Mouse (Mus musculus) layer of hippocampus, postnatal 10 days (tissue): ENCODE measurements at regions not wholly inside any gene's neighbourhood (a gene's known extent, or its start where the extent isn't known, plus 50 kb on each side); places are given as distances from the start of the nearest gene placed in this dataset.

Source experiments
- DNase-seq, 2 experiments: peaks; one replicate each; pipeline ENCODE4 v3.0.0; 2021; ENCODE audit warnings: low spot score in 2 of 2

DNA sequence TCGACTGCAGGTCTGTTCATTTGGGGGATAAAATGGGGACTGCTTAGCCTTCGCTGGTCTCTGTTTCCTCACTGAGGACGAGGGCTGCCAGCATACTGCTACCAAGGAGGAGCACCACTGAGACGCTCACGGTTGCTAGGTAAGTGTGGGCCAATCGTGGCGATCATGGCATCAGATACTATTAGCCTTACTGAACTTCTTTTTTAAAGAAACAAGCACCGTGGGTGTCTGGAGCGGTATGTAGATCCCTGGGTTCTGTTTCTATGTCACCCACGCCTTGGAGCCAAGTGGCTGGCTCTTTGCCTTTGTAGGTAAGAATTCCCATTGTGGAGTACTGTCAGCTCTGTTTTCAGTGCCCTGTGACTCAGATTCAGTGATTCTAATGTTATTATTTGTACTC is 172.1 kb upstream of the Arid2 start:
- peak in 1 of 2 experiments; percentile 11 for DNase-seq

DNA sequence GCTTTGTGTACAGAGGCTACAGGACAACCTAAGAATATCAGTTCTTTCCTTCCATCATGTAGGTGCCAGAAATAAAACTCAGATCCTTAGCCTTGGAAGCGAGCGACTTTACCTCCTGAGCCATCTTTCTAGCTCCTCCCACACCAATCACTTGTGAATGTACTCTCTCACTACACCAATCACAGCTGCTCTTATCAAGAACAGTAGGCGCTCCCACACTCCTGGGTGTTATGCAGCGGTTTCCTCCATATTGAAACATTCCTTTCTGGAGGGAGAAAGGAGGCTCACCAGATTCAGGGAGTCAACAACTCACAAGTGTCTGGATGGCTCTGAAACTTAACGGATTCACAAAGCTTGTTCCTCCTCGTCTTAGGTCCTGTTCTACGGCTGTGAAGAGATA is 168.1 kb upstream of the Arid2 start:
- DNase-seq: no peak

DNA sequence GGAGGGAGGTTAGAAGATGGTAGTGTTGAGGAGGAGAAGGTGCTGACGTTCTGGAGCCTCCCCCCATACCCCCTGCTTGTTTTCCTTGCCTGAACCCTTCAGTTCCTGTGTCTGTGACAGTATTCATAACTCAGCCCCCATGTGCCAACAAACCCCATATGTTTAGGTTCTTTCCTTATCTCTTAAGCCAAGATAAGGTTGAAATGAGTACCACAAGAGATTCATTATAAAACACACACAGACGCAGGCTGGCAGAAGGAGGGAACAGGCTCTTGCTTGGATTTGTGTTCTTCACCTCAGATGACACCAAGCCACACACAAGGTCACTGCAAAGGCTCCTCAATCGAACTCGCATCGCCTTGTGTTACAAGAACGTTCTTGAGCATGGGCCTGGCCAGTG is 162.9 kb upstream of the Arid2 start:
- DNase-seq: no peak

DNA sequence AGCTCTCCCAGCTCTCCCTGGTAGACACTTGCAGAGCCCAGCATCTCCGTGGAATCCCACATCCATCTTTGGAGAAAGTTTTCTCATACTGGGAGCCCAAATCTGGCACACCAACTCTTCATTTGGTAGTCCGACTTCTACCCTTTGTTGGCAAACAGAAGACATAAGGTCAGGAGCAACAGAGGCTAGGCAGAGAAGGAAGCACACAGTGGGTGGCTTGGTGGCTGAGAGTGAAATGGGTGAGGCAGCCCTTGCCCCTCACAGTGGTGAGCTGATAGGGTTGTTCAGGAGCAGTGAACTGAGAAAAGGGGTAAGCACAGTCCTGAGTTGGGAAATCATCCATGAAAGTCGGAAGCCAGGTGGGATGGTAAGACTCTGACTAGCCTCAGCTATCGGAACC is 157.6 kb upstream of the Arid2 start:
- no peak for DNase-seq

DNA sequence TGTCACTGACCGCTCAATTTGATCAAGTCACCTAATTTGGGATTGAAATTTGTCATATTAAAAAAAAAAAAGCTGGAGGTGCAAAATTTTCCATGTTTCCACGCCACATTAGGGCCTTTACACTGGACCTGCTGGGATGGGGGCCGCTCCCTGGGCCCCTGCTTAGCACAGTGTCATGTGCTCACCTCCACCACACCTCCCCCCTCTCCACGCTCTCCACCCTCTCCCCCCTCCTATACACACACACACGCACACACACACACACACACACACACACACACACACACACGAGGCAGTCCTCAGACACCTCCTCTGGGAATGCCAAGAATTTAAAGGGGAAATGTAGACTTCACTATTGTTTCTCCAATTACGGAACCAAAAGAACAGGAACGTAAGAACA is 156.8 kb upstream of the Arid2 start:
- no peak for DNase-seq

DNA sequence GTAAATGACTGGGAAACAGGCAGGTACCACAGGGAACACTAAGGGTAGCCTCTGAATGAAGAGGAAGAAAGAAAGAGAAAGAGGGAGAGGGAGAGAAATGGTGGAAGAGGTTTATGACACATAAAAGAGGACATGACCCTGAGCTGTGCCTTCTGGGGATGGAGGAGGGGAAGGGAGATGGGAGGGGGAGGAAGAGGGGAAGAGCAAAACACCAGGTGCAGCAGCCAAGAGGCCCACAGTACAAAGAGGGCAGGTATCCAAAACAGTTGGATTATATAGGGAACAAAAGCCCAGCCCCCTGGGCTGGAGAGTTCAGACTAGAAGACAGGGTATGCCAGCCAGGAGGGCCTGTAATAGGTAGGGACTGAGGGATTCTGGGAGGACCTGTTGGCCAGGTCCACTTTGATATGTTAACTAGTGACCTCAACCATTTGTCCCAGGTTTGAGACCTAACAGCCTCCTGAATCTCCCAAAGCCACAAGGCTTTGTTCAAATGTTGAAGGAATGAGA is 155.7 kb upstream of the Arid2 start:
- DNase-seq: no peak

DNA sequence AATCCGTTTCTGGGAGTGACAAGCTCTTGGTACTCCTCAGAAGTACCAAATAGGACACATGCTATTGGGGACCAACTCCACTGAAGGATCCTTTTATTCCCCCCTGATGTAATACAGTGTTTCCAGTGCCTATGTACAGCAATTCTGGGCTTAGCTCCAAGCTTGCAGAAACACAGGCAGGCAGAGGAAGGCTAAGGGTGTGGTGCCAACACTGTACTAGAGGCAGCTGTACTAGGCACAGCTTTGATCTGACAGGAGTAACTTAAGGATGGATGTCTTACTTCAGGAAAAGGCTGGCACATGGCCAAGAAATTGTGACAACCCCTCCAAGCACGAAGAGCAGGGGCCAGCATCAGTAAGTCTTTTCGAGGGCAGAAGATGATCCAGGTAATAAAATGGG is 154.7 kb upstream of the Arid2 start:
- DNase-seq: peak; percentile 13 to 33

DNA sequence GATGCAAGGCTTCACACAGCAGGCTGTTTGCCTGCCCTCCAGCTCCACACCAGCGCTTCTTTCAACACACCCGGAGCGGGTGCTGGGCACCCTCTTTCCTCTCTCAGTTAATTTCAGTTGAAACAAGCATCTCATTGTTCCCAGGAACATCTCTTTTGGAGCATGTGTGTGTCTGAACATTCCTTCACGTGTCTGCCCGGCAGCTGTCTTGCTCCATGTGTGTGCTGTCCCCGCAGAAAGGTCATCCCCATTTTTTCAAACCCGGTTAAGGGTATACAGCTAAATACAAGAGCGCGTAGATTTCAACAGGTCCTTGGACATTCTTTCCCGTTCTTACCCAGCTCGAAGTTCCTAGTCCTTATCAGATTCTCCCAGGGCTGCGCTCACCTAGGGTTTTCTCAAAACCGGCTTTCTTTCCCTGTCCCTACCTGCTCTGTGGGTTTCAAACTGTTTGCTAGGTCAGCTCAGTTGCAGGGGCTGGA is 152.0 kb upstream of the Arid2 start:
- DNase-seq: peak in 1 of 2 experiments; percentile 8

DNA sequence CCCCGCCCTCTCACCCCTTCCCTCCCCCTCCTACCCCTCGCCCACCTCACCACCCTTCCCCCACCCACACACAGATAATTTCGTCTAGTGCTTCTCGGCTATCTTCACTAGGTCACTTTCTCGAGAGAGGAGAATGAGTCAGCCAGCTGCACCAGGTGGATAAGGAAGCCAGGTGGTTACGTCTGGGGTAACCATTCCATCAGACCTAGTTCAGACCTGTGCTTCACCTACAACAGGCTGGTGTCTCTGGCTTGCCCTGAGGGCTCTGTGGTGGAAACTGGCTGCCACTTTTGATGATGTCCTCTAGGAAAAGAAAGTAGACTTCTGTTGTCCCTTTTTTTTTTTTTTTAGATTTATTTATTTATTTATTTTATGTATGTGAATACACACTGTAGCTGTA is 151.5 kb upstream of the Arid2 start:
- DNase-seq: no peak

DNA sequence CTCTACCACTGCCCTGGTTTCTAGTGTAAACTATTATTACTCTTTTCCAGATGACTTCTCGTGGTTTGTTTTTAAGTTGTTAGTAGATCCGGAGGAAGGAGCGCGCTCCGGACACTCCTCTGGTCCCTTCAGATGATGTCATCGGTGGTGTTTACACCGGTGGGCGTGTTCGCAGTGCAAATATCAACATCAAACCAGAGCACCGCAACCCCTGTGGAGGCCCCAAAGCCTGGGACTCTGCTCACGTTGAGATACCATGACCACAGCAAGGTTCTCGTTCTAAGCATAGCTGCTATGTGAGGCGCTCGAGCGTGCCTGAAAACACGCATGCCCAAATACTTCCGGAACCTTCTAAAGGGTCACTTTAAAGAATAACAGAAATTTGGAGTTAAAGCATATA is 149.8 kb upstream of the Arid2 start:
- no peak for DNase-seq

DNA sequence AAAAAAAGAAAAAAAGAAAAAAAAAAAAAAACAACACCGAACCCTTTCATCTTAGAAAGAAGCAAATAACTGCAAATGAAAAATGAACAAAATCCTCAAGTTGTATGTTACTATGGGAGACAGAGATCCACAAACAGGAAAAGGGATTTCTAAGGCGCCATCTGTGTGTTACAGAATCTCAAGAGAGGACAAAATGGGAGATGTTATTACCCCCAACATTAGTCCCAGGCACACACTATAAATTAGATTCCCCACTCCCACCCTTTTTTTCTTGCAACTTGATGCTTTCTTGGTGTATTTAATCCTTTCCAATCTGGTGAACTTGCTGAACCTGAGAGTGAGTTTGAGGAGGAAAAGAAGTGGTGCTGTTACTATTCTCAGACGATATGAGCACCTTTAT is 149.4 kb upstream of the Arid2 start:
- no peak for DNase-seq

DNA sequence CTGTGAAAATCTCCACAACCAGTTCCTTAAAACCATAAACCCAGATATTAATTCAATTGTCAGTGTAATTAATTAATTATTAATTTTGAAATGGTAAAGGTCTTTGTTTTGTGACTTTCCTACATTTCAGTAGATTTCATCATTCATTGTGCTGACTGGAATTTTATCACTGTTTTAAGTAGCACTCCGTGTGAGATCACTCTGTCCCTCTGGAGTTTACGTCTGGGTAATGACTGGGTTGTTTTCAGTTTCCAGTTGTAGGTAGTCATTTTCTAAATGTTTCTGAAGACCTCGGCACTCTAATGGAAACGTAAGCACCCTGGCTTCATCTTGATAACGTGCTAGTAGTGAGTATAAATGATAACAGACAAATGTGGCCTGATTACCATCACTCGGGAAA is 133.8 kb upstream of the Arid2 start:
- no peak for DNase-seq

DNA sequence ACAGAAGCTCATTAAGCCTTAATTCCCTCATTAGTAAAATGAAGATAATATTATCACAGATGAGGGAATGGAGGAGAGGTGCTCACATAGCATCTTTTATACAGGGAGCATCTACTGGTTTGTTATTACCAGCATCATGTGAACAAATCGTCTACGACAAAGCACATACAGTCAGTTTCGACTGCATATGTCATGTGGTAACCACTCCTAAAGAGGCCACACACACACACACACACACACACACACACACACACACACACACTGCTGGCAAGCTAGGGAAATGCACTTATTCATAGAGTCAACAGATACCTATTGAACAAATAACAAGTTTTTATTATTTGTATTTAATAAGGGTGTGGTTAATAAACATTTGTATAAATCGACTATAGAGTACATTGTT is 129.0 kb upstream of the Arid2 start:
- DNase-seq: no peak

DNA sequence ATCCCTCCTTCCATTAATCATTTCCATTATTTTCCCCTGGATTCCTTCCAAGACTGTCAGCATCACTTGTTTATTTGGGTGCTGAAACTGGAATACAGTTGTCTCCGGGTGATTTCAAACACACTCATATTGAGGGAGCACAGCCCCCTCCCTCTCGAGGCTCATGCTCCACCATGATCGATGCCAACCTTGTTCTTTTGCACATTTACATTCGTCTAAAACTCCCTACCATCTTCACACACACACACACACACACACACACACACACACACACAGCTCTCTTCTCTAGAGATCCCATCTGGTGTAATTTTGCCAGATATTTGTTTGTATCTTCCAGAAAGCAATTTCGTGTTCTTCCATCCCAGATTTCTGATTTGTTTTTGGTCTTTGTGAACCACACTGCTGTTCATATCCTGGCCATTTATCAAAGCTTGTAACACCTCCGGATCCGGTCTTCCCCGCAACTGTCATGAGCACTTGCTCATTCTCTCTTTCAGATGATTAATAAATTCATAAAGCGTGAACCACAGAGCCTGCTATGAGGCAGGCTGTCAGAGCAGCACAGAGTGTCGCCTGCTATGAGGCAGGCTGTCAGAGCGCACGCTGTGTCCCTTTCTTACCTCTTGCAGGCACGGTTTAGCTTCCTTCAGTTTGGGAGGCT is 122.4 kb upstream of the Arid2 start:
- peak; percentile 32 to 43 for DNase-seq

DNA sequence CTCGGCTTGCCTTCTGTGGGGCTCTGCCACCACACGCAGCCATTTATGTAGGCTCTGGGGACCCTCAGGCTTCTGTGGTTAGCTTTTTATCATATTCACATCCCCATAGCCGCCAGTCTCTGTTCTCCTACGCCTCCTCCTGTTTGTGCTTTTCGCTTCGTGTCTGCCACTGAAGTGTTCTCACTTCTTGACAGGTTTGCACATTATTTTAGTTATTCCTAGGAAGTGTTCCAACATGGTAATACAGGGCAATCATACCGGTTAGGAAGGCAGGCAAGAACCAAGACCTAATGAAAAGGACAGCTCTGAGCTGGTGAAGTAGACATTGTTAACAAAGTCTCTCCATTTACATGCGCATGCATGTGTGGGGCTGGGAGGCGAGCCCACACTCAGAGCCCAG is 120.1 kb upstream of the Arid2 start:
- DNase-seq: no peak

DNA sequence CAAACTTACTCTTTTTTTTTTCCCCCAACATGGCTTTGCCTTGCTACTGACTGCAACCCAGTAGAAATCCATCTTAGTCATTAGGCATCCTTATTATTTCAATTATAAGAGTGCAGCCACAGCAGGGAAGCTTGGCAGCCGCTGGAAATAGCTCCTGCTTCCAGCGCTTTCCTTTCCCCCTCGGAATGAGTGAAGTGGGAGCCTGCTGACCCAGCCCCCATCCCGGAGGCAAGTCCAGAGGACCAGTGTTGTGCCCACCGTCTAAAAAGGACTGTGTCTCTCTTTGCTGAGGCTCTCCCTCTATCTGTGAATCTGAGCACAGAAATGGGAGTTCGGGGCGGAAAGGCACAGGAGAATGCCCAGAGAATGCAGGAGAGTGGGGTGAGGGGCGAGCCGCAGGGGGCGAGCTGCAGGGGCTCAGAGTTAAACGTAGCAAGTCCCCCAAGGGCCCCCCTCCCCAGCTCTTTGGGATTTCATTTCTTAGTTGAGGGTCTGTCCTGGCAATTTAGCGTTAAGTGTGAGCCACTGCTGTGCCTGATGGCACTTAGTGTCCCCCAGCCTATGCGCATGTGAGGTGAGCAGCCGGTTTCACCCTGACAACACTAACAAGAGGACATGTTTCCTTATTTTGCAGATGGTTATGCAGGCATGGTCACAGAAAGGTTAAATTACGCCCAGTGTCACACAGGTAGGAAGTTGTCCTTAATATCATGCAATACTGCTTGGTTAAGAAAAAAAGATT is 117.4 kb upstream of the Arid2 start:
- no peak for DNase-seq

DNA sequence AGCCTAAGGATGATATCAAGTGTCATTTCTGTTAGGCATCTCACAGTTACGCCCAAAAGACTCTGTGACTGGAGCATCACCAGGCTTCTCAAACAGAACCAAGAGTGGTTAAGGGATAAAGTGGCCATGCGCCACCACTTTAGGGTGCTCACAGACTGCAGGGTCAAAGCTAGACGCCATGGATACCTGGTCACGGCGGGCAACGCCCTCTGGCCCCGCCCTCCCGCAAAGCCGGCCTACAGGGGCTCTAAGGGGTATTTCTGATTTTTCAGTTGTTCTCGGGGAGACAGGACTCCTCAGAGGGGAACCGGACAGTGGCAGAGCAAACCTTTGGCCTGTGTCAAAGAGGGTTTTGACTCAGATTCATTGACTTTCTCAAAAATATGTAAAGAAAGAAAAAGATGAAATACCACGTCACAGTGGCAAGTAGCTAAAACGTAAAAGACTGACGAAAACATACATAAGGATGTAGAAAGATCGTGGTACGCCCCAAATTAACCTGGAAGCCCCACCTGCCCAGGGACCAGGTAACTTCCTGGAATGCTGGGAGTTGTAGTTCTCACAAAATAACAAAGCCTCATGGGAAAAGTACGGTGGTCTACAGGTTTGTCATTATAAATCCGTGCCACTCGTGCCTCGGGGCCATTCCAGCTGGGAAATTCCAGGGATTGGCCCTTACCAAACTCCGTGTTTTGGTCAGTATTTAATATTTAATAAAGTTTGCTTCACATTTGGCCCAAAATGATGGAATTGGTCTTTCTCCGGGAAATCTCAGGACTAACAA is 116.1 kb upstream of the Arid2 start:
- DNase-seq: no peak

DNA sequence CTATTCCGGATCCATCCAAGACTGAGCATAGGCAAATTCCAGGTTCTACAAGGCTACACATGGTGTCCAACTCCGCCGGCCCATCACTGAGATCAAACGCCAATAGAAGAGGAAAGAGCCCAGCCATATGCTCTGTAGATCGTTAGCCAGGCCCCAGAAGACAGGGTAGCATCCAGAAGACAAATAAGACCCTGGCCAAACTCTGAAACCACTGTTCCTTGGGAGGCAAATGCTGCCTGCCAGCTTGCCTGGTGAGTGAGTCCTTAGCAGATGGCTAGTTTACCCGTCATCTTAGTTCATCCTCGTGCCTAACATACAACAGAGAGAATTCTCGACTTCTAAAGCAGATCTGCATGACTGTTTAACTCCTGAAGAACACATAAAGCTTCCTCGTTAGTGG is 109.4 kb upstream of the Arid2 start:
- no peak for DNase-seq

DNA sequence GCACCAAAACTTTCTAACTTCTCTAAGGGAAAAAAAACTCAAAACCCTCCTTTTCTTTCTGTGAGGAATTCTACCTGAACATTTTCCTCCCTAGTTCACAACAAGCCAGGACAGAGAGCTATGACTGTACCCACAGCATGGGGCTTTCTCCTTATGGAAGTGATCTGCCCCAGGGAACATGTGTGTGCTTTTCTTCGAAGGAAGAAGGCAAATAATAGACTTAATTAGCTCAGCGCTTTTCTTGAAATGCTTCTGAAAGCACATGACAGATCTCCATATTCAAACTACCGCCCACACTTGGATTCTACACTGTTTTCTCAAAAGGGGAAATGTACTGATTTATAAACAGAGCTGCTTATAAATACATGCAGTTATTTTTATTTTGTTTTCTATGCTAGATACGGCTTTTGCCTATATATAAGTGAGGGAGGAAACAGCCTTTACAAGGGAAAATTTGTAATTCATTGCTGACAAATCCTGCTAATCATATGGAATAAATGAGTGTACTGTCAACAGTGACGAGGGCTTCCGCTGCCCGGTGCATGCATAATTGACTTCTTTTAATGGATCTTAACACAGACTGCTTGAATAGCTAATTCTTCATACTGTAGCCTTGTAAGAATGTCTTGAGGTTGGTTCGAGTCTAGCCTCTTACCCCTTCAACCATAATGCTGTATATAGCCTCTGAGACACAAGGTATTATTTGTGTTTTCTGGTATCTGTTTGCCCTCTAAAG is 108.8 kb upstream of the Arid2 start:
- no peak for DNase-seq

DNA sequence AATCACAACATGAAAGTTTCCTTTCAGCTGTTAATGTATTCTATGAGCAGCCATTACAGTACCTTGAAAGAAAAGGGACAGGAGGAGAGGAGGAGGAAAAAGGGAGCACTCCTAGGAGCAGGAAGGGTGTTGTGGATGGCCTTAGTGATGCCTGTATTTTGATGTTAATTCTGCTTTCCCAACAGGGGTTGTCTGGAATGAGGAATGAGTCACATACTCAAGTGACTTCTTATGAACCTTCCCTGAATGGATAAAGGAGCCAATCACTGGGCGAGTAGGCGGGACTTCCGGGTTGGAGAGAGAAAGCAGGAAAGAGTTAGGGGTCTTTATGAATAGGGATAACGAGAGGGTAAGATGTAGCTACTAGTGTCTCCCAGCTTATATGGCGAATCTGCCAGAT is 107.8 kb upstream of the Arid2 start:
- DNase-seq: no peak

DNA sequence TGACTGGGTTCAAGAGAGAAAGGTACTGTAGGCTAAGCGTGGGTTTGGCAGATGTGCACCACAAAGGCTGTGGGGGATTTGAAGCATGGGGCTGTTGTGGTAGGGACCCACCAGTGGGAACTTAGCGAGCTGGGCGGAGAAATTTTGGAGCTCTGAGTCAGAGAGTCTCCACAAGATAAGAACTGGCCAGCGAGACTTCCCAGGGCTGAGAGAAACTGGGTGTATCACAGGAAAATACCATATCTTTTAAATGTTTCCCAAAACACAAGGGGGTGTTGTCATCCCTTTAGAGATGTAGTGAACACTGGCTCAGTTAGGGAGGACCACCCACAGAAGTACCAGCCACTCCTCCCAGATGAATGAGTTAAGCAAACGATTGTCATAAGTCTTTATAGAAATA is 107.3 kb upstream of the Arid2 start:
- DNase-seq: no peak
